Mouse (Mus musculus) embryonic facial prominence, embryonic 12.5 days (tissue): ENCODE measurements around the gene Aagab. TPM values are rescaled to one million over a fixed set of nuclear protein-coding genes. Genes with fewer than 3 reads are reported as not detected.

Source experiments
- ATAC-seq: fragments of 200-750 bp; cut with Nextera tagmentation; 2 replicates; pipeline ENCODE4 v1.8.0; 2017; ENCODE audit not compliant: insufficient number of reproducible peaks, insufficient read depth, low FRiP score, low TSS enrichment
- H3K27ac ChIP-seq: fragments of 300-500 bp; sonication (generic); 2 replicates; pipeline ENCODE4 v1.5.1; 2016; ENCODE audit warnings: mild to moderate bottlenecking
- H3K27me3 ChIP-seq: fragments of 300-500 bp; sonication (generic); 2 replicates; pipeline ENCODE4 v1.6.1; 2016; ENCODE audit warnings: mild to moderate bottlenecking, moderate library complexity
- H3K36me3 ChIP-seq: fragments of 300-500 bp; sonication (generic); 2 replicates; pipeline ENCODE4 v1.6.1; 2016; ENCODE audit warnings: mild to moderate bottlenecking
- H3K4me1 ChIP-seq: fragments of 300-500 bp; sonication (generic); 2 replicates; pipeline ENCODE4 v1.6.1; 2016
- H3K4me2 ChIP-seq: fragments of 300-500 bp; sonication (generic); replicated peaks from 2 replicates; pipeline ENCODE4 v1.6.1; 2016; ENCODE audit warnings: mild to moderate bottlenecking, moderate library complexity
- H3K4me3 ChIP-seq: fragments of 300-500 bp; sonication (generic); 2 replicates; pipeline ENCODE4 v1.5.1; 2016; ENCODE audit warnings: mild to moderate bottlenecking
- H3K9ac ChIP-seq: fragments of 300-500 bp; sonication (generic); 2 replicates; pipeline ENCODE4 v1.6.1; 2016; ENCODE audit warnings: mild to moderate bottlenecking, moderate library complexity
- H3K9me3 ChIP-seq: fragments of 300-500 bp; sonication (generic); 2 replicates; pipeline ENCODE4 v1.6.1; 2016; ENCODE audit warnings: mild to moderate bottlenecking, moderate library complexity
- WGBS: fragments of 180-500 bp; shearing (Covaris S2); methylation state at CpG from one replicate; pipeline ENCODE4 v1.1.7; 2016; 5-methylcytosine and 5-hydroxymethylcytosine counted together
- polyA plus RNA-seq: library from polyadenylated mRNA; unstranded; fragments of >200 nt; fragmentation: Nextera tagmentation; extraction: Ambion mirVana; gene quantifications from 2 replicates; pipeline ENCODE4 v1.2.1, GENCODE M21; 2016

Aagab gene
- polyA plus RNA-seq, 1 experiment from 2014 or later = 28.7 TPM

- H3K27ac ChIP-seq = no peak overlapping the region
- WGBS = 81% methylated on average over 5 of the region's 5 CpGs
These were observed 22.8 kb upstream of the Aagab start for GRCm38 (mm10) chr9:63579644-63580043.

GRCm38 (mm10) chr9:63580046-63580445 lies 22.4 kb upstream of the Aagab start:
- Histone ChIP-seq H3K4me2 (no peak overlapping the region), H3K36me3 (no peaks in the 10 kb centered on the region), H3K9me3 (no peaks in the 10 kb centered on the region), H3K27ac (no peak overlapping the region), H3K27me3 (peaks cover 6% of the 10 kb centered on the region; the same call in 1 of the 2 replicates), H3K9ac (no peak overlapping the region), H3K4me1 (no peaks in the 10 kb centered on the region), H3K4me3 (no peak overlapping the region)
- WGBS = 45% methylated on average over 2 of the region's 2 CpGs
- ATAC-seq = no peak

More at GRCm38 (mm10) chr9:63579644-63580043, 22.8 kb upstream of the Aagab start:
- Histone ChIP-seq H3K36me3 (no peaks in the 10 kb centered on the region), H3K4me1 (no peaks in the 10 kb centered on the region), H3K4me3 (no peak overlapping the region), H3K9ac (no peak overlapping the region), H3K27me3 (peaks cover 6% of the 10 kb centered on the region; the same call in 1 of the 2 replicates), H3K4me2 (no peak overlapping the region), H3K9me3 (no peaks in the 10 kb centered on the region)
- no peak for ATAC-seq

- Histone ChIP-seq H3K36me3 (no peaks in the 10 kb centered on the region), H3K9me3 (no peaks in the 10 kb centered on the region), H3K27me3 (peaks cover 6% of the 10 kb centered on the region; the same call in 1 of the 2 replicates), H3K27ac (no peak overlapping the region), H3K4me2 (no peak overlapping the region), H3K4me1 (no peaks in the 10 kb centered on the region), H3K4me3 (no peak overlapping the region), H3K9ac (no peak overlapping the region)
- 85% methylated on average over 4 of the region's 4 CpGs for WGBS
- ATAC-seq = no peak
These were observed 20.7 kb upstream of the Aagab start for GRCm38 (mm10) chr9:63581778-63582177.

GRCm38 (mm10) chr9:63585251-63585650 lies 17.2 kb upstream of the Aagab start:
- Histone ChIP-seq H3K27ac (no peak overlapping the region), H3K4me1 (no peaks in the 10 kb centered on the region), H3K9me3 (no peaks in the 10 kb centered on the region), H3K4me3 (no peak overlapping the region), H3K36me3 (no peaks in the 10 kb centered on the region), H3K27me3 (no peaks in the 10 kb centered on the region), H3K9ac (no peak overlapping the region), H3K4me2 (no peak overlapping the region)
- 88% methylated on average over 6 of the region's 6 CpGs for WGBS
- no peak for ATAC-seq

- Histone ChIP-seq H3K27ac (no peak overlapping the region), H3K36me3 (no peaks in the 10 kb centered on the region), H3K27me3 (no peaks in the 10 kb centered on the region), H3K4me1 (no peaks in the 10 kb centered on the region), H3K4me3 (no peak overlapping the region), H3K4me2 (no peak overlapping the region), H3K9me3 (no peaks in the 10 kb centered on the region), H3K9ac (no peak overlapping the region)
- ATAC-seq = no peak
- 69% methylated on average over 6 of the region's 6 CpGs for WGBS
These were observed 13.3 kb upstream of the Aagab start for GRCm38 (mm10) chr9:63589209-63589608.

DNA sequence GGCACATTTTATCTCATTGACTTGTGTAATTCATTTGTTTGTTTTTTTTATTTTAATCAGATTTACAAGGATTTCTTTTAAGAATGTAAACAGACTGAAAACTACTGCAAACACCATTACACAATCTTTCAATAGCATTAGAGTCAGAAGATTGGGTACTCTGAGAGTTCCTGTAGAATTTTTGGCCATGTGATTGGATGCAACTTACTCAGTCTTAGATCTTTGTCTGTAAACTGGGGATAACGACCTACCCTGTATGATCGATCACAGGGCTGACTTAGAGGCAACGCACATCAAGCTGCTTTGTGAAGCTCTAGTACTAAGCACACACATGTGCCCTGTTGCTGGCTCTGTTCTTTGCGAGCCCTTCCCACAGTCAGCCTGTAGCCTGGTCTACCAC lies 11.9 kb upstream of the Aagab start:
- Histone ChIP-seq H3K36me3 (no peaks in the 10 kb centered on the region), H3K4me3 (no peak overlapping the region), H3K9ac (no peak overlapping the region), H3K4me2 (no peak overlapping the region), H3K27ac (no peak overlapping the region), H3K27me3 (no peaks in the 10 kb centered on the region), H3K4me1 (no peaks in the 10 kb centered on the region), H3K9me3 (no peaks in the 10 kb centered on the region)
- WGBS = 92% methylated on average over 4 of the region's 4 CpGs
- ATAC-seq = no peak

- no peaks in the 10 kb centered on the region for H3K9me3 ChIP-seq
- H3K36me3 ChIP-seq = no peaks in the 10 kb centered on the region
- no peak overlapping the region for H3K27ac ChIP-seq
- 94% methylated on average over 8 of the region's 8 CpGs for WGBS
- no peak overlapping the region for H3K9ac ChIP-seq
- no peak overlapping the region for H3K4me2 ChIP-seq
- no peaks in the 10 kb centered on the region for H3K27me3 ChIP-seq
- H3K4me3 ChIP-seq = no peak overlapping the region
- H3K4me1 ChIP-seq = peaks cover 1% of the 10 kb centered on the region; the same call in 1 of the 2 replicates
- no peak for ATAC-seq
These were observed 10.7 kb upstream of the Aagab start for GRCm38 (mm10) chr9:63591661-63592256.

DNA sequence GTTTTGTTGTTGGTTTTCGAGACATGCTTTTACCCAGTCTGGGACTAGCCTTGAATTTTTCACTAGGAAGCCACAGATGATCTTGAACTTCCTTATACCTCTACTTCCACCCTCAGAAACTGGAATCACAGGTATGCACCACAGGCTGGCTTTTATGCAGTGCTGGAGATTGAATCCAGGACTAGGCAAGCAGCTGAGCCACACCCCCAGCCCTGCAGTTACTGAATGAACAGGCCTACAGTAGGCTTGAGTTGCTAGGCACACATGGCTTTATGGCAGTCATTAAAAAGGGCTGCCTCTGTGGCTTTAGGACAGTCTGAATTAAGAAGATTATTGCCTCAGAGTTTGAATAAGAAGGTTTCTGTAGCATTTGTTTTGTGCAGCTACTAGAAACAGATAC lies 7.4 kb upstream of the Aagab start:
- H3K4me3 ChIP-seq = no peak overlapping the region
- peaks cover 3% of the 10 kb centered on the region; the same call in 1 of the 2 replicates for H3K4me1 ChIP-seq
- H3K9me3 ChIP-seq = no peaks in the 10 kb centered on the region
- H3K27me3 ChIP-seq = no peaks in the 10 kb centered on the region
- H3K9ac ChIP-seq = no peak overlapping the region
- no peaks in the 10 kb centered on the region for H3K36me3 ChIP-seq
- H3K27ac ChIP-seq = no peak overlapping the region
- ATAC-seq = no peak
- WGBS = 90% methylated on average over 1 of the region's 1 CpGs
- H3K4me2 ChIP-seq = no peak overlapping the region

GRCm38 (mm10) chr9:63595652-63596051 lies 6.8 kb upstream of the Aagab start:
- Histone ChIP-seq H3K27me3 (no peaks in the 10 kb centered on the region), H3K27ac (no peak overlapping the region), H3K9ac (no peak overlapping the region), H3K4me3 (no peak overlapping the region), H3K9me3 (no peaks in the 10 kb centered on the region), H3K4me2 (no peak overlapping the region), H3K36me3 (no peaks in the 10 kb centered on the region), H3K4me1 (peaks cover 3% of the 10 kb centered on the region; the same call in 1 of the 2 replicates)
- 87% methylated on average over 8 of the region's 8 CpGs for WGBS
- no peak for ATAC-seq

- no peak overlapping the region for H3K27ac ChIP-seq
- H3K4me2 ChIP-seq = no peak overlapping the region
- no peak for ATAC-seq
- no peaks in the 10 kb centered on the region for H3K27me3 ChIP-seq
- H3K36me3 ChIP-seq = no peaks in the 10 kb centered on the region
- H3K4me1 ChIP-seq = peaks cover 3% of the 10 kb centered on the region; the same call in 1 of the 2 replicates
- 76% methylated on average over 9 of the region's 9 CpGs for WGBS
- no peak overlapping the region for H3K4me3 ChIP-seq
- H3K9ac ChIP-seq = no peak overlapping the region
- H3K9me3 ChIP-seq = no peaks in the 10 kb centered on the region
These were observed 5.8 kb upstream of the Aagab start for GRCm38 (mm10) chr9:63596660-63597059.

DNA sequence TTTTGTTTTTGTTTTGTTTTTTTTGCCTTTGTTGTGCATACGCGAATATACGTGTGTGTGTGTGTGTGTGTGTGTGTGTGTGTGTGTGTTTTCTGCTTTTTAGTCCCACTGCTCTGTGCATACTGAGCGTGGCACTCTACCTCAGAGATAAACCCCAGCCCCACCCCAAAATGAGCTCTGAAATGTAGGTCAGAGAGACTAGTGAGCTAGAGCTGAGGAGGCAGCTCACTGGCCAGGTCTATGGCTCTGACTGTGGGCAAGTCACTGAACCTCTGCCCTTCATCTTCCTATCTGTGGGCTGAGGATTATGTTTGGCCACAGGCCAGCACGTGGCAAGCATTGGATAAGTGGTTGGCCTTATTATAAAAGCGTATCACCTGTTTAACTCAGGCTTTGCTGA lies 1.4 kb downstream of the Aagab start:
- H3K4me2 ChIP-seq = peak overlapping the region; percentile 64; the same call in 1 of the 2 replicates
- H3K4me1 ChIP-seq = peaks cover 21% of the 10 kb centered on the region
- no peak overlapping the region; the same call in 1 of the 2 replicates for H3K4me3 ChIP-seq
- 0 out of 2 replicates have a peak overlapping the region, but pooled peaks have one; percentile 78 for H3K9ac ChIP-seq
- no peaks in the 10 kb centered on the region for H3K36me3 ChIP-seq
- no peak overlapping the region for H3K27ac ChIP-seq
- no peak for ATAC-seq
- WGBS = 65% methylated on average over 6 of the region's 6 CpGs
- H3K9me3 ChIP-seq = no peaks in the 10 kb centered on the region
- no peaks in the 10 kb centered on the region for H3K27me3 ChIP-seq

DNA sequence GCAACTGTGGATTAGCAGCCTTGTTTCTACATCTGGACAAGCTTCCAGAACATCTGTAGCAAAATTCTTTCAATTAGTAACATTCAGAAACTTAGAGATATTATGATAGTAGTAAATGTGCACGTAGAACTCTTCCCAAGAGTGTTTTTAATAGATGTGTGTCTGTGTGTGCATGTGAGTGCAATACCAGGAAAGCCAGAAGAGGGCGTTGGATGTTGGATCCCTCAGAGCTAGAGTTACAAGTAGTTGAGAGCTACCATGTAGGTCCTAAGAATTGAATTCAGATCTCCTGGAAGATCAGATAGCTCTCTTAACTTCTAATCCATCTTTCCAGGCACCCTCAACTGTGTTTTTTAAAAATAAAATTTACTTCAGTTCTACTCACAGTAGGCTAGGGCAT lies 4.1 kb downstream of the Aagab start:
- peaks cover 42% of the 10 kb centered on the region for H3K4me1 ChIP-seq
- no peak overlapping the region for H3K4me2 ChIP-seq
- no peaks in the 10 kb centered on the region for H3K36me3 ChIP-seq
- no peak for ATAC-seq
- no peaks in the 10 kb centered on the region for H3K27me3 ChIP-seq
- no peak overlapping the region for H3K9ac ChIP-seq
- 63% methylated on average over 2 of the region's 2 CpGs for WGBS
- H3K9me3 ChIP-seq = no peaks in the 10 kb centered on the region
- no peak overlapping the region for H3K27ac ChIP-seq
- no peak overlapping the region for H3K4me3 ChIP-seq
